Mouse (Mus musculus) gonadal fat pad, adult 2 months (tissue): ENCODE measurements around the gene Edf1. TPM values are rescaled to one million over a fixed set of nuclear protein-coding genes. Genes with fewer than 3 reads are reported as not detected.

ENCODE experiments used
- DNase-seq: peaks from one replicate; pipeline ENCODE4 v3.0.0-alpha.2; 2012; ENCODE audit warnings: low read depth
- polyA plus RNA-seq: library from polyadenylated mRNA; depleted of rRNA; stranded (reverse); fragments of >200 nt; gene quantifications from 2 replicates; pipeline ENCODE4 v1.2.3, GENCODE M21; 2012

Edf1 gene
- polyA plus RNA-seq, 1 experiment = 115 TPM

GRCm38 (mm10) chr2:25561946-25562345, 4.3 kb downstream of the Edf1 start:
- DNase-seq = no peak

DNA sequence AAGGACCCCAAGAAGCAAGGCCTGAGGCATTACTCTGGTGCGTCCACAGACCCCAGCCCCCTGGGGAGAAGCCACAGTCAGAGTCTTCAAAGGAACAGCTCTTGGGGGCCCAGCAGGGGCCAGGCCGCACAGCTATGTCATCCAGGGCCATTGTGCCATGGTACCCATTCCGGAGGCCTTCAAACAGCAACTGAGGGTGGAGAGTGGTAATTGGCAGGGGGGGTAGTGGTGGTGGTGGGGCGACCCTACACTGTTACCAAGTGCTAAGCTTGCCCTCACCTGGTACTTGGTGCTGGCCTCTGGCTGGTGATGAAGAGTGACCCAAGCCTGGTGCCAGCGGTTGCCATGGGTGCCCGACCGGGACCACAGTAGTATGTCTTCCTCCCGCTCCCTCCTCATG, 8.1 kb downstream of the Edf1 start:
- no peak for DNase-seq

GRCm38 (mm10) chr2:25566558-25566957, 8.9 kb downstream of the Edf1 start:
- DNase-seq = no peak

DNA sequence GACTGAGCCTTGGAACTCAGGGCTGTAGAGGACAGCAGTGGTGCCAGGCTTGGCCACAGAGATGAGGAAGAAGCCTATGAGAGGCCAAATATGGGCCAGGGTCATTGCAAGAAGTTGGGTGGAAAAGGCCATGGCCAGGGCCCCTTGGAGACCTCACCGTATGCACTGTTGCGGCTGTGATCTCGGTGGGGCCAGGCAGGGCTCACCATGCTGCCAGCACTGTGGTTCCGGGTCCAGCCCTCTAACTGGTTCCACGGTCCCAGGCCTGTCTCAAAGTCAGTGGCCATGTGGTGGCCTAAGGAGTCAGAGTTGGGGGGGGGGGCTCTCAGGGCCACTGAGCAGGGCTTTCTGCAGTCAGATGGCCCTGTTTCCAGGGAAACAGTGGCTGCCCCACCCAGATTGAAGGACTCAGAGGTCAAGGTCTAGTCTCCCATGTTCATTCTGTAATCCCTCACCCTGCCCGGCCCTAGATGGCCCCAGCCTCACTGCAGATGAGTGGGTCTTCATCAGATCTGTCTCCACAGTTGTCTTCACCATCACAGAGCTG, 10.9 kb downstream of the Edf1 start:
- DNase-seq = no peak

GRCm38 (mm10) chr2:25569323-25569722, 11.7 kb downstream of the Edf1 start:
- DNase-seq = no peak

DNA sequence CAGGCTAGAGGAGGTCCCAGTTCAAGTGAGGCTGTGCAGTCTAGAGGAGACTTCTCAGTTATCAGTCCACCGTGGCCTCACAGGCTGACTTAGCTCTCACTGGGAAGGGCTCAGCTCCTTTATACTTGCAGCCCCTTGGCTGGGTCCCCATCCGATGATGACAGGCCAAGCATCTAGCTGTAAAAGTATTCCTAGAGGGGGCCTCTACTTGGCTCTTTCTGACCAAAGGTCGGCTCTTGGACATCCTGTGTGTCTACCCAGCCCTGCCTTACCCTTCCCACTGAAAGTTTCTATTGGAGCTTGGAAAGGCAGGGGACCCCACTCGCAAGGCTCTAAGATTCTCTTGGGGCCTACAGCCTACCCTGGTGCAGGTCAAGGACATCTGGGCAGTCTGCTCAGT, 13.6 kb downstream of the Edf1 start:
- DNase-seq = no peak

GRCm38 (mm10) chr2:25573068-25573467, 15.4 kb downstream of the Edf1 start:
- DNase-seq = no peak

- no peak for DNase-seq
Observed at GRCm38 (mm10) chr2:25574136-25574535, 16.5 kb downstream of the Edf1 start.

DNA sequence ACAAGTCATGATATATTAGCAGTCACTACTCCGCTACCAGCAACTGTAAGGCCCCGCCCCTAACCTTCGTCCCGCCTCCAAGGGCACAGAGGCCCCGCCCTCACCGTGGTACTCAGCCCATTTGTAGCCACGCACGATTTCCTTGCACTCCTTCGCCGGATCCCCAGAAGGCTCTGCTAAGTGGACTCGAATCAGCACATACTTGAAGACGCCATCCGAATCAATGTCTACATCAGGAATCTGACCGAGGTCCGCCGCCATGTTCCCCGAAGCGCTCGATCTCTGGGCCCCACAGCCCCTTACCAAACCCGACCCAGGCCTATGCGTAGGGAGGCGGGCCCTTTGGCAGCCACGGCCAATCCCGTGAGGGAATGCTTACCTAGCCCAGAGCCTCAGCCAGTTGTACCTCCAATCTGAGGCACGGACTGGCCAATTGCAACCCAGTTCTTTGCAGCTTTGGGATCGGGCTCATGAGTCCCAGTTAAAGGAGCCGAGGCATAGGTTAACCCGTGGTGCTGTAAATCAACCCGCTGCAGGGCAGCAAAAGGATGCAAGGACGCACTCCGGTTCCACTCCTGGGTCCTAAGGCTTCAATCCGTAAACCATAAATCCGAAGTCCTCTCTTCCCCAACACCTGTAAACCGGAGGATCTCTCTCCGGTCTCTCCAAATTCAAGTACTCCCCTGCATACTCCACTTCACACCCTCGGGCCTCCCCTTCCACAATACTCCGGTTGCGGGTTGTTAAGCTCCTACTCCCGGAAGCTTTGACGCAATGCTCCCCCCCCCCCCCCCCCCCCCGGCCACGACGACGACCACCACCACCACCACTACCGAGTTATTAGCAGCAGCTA, 17.2 kb downstream of the Edf1 start, which contains the start of the genes Mamdc4 and Phpt1:
Gene Mamdc4, minus strand, starts transcription at position 267 of the 853 bp plus-strand sequence.
Gene Phpt1, minus strand, starts transcription at position 646 of the 853 bp plus-strand sequence.
- DNase-seq = peak; percentile 95

DNA sequence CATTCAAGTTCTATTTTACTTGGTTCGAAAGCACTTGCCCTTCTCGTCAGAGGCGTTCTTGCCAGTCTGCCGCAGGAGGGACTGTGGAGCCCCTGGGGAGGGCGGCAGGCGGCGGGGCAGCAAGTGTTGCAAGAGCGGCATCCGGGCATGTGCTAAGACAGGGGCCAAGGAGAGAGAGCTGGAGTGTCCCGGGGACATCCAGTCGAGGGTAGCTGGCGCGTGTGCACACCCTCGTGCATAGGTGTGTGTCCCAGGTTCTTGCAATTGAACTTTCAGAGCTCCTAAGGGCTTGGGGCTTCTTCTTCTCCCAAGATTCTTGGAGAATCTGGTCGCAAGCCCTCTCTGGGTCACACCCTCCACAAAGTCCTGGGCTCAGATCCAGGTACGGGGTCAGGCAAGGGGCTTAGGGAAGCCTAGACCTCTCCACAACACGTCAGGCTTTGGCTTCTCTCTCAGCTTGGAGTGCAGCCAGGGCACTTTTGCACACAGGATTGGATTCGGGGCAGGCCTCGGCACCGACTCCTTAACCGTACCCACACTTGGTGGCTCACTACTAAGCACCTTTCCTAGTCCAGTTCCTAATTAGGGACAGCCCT, 17.9 kb downstream of the Edf1 start:
- DNase-seq = no peak

DNA sequence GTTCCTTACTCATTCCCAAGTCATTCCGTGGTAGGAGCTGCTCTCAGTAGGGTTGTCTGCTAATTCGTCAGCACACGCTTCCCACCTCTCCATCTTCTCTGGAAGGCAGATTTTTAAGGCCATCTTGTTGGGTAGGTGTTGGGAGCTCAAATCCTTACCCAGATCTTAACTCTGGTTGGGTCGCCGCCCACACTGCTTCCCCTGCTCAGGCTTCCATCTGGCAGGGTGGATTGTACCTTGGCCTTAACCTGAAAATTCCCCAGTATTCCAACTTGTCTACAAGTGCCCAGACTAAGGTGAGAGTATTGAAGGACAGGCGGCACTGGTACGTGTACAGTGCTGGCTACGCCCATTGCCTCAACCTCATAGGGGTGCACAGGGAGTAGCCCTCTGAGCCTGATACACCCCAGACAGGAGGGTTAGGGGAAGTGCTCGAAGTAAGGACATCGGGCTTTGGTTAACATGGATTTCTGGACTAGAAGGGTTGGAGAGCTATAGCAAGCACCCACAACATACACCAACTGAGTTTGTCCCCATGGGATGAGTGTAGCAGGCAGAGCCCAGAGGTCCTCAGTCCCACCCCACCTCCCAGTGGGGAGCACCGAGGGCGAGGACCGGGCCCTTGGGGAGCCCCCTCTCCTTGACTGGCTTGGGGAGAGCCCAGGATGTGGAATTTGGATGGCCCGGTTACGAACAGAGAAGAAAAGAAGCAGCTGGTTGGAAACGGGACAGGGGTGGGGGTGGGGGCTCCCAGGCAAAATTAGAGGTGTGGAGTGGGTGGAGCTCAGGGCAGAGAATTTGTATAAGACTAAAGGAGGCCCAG, 18.6 kb downstream of the Edf1 start:
- no peak for DNase-seq

GRCm38 (mm10) chr2:25576965-25577891, 19.6 kb downstream of the Edf1 start:
- no peak for DNase-seq

DNA sequence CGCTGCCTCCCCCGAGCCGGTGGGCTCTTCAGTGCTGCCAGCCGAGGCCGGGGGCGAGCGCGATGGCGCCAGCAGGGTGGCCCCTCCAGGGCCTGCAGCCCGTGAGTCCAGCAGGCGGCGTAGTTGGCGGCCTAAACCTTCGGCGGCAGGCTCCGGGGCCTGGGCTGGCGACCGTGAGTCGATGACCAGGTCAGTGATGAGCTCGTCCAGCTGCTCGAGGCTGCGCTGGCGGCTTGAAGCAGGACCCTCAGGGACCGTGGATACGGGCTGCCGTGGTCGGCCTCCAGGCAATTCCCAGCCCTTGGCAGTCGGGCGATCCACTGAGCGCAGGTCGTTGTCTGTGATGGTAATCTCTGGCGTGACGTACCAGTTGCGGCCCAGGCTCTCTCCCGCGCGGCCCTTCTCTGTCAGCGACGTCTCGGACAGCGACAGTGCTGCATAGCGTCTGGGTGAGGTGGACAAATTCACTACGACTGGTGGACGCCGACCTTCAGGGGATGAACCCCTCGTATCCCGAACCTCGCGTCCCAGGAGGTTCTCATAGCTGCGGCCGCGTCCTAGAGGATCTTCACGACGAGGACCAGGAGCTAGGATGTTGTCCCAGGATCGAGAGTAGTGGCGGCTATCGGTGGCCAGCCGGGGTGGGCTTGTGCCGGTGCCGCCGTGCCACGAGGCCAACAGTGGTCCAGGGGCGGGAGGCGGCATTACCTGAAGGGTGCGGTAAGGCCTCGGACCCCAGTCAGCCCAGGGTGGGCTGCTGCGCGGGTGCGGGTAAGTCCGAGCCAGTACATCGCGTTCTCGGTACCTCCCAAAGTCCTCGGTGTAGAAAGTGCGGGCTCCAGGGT, 20.5 kb downstream of the Edf1 start:
- DNase-seq = no peak

DNA sequence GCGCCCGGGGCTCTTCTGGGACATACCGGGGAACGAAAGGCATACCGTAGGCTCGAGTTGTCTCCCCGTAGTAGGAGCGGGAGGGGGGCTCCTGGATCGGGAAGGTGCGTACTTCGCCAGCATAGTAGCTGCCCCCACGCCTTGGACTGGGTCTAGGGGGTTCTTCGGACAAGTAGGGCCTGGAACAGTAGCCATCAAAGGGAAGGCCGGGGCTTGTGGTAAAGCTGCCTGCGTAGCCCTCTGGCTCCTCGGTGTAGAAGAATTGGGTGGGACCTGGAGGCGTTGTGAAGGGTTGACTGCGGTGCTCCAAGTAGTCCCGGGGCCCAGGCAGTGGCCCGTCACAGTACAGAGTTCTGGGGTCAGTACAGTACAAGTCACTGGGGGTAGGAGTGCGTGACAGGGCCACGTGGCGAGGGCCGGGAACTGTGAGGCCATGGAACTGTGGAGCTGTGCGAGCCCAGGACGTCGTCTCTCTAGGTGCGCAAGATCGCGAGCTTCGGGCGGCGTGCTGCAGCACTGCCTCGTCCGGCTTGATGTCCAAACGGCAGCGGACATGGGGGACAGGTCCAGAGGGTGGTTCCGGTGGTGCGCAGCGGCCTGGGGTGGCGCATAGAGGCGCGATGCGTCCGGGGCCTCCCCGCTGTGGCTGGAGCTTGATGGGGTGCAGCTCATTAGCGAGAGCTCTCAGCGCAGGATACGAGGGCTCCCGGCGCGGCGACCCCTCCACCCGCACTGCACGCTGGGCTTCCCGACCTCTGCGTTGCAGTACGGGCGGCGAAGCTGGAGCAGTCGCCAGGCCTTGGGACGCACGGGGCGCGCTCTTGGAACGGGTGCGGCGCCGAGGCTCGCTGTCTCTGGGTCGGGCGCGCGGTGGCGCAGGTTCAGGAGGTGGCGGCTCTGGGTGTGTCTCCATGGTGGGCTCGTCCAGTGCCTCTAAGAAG, 21.4 kb downstream of the Edf1 start:
- DNase-seq = no peak

- no peak for DNase-seq
Observed at GRCm38 (mm10) chr2:25579737-25580460, 22.3 kb downstream of the Edf1 start.

- no peak for DNase-seq
Observed at GRCm38 (mm10) chr2:25580621-25581101, 23.0 kb downstream of the Edf1 start.

DNA sequence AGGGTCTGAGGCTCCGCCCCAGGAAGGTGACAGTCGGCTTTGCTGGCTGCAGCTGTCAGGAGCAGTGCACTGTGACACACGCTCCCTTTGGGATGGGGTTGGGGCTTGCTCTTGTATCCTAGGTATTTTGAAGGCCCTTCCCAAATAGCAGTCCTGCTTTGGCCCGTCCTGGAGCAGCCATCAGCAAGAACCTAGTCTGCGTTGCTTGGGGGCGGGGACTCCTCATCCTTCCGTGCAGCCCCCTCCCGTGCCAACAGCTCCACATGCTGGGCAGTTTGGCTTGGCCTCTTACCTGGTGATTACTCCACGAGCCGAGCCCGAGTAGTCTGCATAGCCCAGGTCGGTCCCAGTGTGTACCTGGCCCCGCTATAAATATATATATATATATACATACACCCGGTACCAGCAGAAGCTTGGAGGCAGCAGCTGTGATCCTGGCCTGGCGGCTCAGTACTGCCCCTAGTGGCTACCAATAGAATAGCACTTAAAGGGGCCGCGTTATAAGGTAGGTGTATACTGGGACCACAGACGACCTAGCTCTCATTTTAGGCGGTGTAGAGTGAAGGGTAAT, 23.7 kb downstream of the Edf1 start, which contains the start of gene Ajm1:
Gene Ajm1, minus strand, starts transcription at position 464 of the 571 bp plus-strand sequence.
- no peak for DNase-seq
